Mouse (Mus musculus) ES-E14 (cell line): ENCODE measurements around the gene Trnau1ap.

Experiments used
- CHD2 ChIP-seq: IDR thresholded peaks from 2 replicates; pipeline ENCODE4 v1.6.1; 2014; ENCODE audit warnings: mild to moderate bottlenecking, low read depth, low read length, inconsistent platforms
- HCFC1 ChIP-seq: IDR thresholded peaks from 2 replicates; pipeline ENCODE4 v1.6.1; 2012; ENCODE audit warnings: low read length, inconsistent platforms, borderline replicate concordance; ENCODE audit not compliant: insufficient read depth
- MAFK ChIP-seq: IDR thresholded peaks from 2 replicates; pipeline ENCODE4 v1.6.1; 2014; ENCODE audit warnings: mild to moderate bottlenecking, low read depth, low read length, inconsistent platforms; ENCODE audit not compliant: insufficient read depth
- ZC3H11A ChIP-seq: IDR thresholded peaks from 2 replicates; pipeline ENCODE4 v1.6.1; 2012; ENCODE audit warnings: low read depth, mild to moderate bottlenecking, inconsistent platforms, low read length, borderline replicate concordance
- ZNF384 ChIP-seq: IDR thresholded peaks from 2 replicates; pipeline ENCODE4 v1.6.1; 2012; ENCODE audit warnings: low read depth, low read length, inconsistent platforms

- TF ChIP-seq HCFC1 (no peak), ZC3H11A (no peak), MAFK (no peak), CHD2 (no peak), ZNF384 (no peak)
Measured at GRCm38 (mm10) chr4:132291056-132291455, 38.3 kb downstream of the Trnau1ap start.
